Mouse (Mus musculus) cortical plate, adult 2 months (tissue): ENCODE measurements at regions not wholly inside any gene's neighbourhood (a gene's known extent, or its start where the extent isn't known, plus 50 kb on each side); places are given as distances from the start of the nearest gene placed in this dataset.

Experiments
- H3K27ac ChIP-seq: fragments of 200-500 bp; 2 replicates; pipeline ENCODE4 v1.5.1; 2012; ENCODE audit warnings: low read length, control low read depth, inconsistent platforms; ENCODE audit not compliant: insufficient read depth
- H3K4me1 ChIP-seq: fragments of 200-500 bp; 2 replicates; pipeline ENCODE4 v1.6.1; 2011; ENCODE audit warnings: low read length; ENCODE audit not compliant: control insufficient read depth, insufficient read depth
- H3K4me3 ChIP-seq: fragments of 200-500 bp; 2 replicates; pipeline ENCODE4 v1.5.1; 2011; ENCODE audit warnings: mild to moderate bottlenecking, low read length, control low read depth; ENCODE audit not compliant: insufficient read depth
- CTCF ChIP-seq: fragments of 200-500 bp; IDR thresholded peaks from 2 replicates; pipeline ENCODE4 v1.5.1; 2011; ENCODE audit warnings: mild to moderate bottlenecking, control low read depth, low read length; ENCODE audit not compliant: insufficient read depth; ENCODE audit errors: extremely low read depth
- POLR2A ChIP-seq: fragments of 200-500 bp; IDR thresholded peaks from 2 replicates; pipeline ENCODE4 v1.6.1; 2011; ENCODE audit warnings: mild to moderate bottlenecking, low read length, control low read depth; ENCODE audit not compliant: insufficient read depth; ENCODE audit errors: extremely low read depth

GRCm38 (mm10) chr7:71239207-71239606 lies 112.1 kb downstream of the Gm10295 start:
- Histone ChIP-seq H3K4me1 (no peaks in the 10 kb centered on the region), H3K27ac (no peak overlapping the region), H3K4me3 (no peak overlapping the region)
- TF ChIP-seq POLR2A (no peak), CTCF (no peak)

- no peaks in the 10 kb centered on the region for H3K4me1 ChIP-seq
- H3K27ac ChIP-seq, result no peak overlapping the region
- TF ChIP-seq POLR2A (no peak), CTCF (no peak)
- no peak overlapping the region for H3K4me3 ChIP-seq
Observed at GRCm38 (mm10) chr7:71236334-71236733, 115.0 kb downstream of the Gm10295 start.

DNA sequence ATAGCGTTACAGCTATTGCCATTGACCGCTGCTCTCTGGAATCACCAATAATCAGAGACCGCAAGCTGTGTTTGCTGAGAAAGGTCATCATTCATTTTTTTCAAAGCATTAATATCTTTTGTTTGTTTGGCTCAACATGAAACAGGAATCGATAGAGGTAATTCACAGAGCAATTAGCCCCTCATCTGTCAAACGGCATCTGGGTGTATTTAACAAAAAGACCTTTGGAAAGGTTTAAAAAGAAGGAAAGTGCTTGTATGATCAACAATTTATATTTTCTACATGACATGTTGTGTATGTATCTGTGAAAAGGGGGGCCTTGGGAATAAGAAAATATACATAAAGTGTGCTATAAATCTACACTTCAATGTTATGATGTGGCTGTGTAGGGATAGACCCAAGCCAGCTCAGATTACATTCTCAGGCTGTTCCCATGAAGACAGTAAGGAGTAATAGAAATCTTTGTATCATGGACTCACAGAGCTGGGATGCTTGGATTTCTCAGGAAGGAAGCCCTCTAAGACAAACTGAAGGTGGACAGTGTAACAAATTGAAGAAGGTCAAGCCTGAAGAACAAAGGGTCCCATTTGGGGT lies 117.0 kb downstream of the Gm10295 start:
- no peak overlapping the region for H3K27ac ChIP-seq
- H3K4me1 ChIP-seq, result no peaks in the 10 kb centered on the region
- no peak overlapping the region for H3K4me3 ChIP-seq
- TF ChIP-seq POLR2A, result no peak
- TF ChIP-seq CTCF, result no peak

DNA sequence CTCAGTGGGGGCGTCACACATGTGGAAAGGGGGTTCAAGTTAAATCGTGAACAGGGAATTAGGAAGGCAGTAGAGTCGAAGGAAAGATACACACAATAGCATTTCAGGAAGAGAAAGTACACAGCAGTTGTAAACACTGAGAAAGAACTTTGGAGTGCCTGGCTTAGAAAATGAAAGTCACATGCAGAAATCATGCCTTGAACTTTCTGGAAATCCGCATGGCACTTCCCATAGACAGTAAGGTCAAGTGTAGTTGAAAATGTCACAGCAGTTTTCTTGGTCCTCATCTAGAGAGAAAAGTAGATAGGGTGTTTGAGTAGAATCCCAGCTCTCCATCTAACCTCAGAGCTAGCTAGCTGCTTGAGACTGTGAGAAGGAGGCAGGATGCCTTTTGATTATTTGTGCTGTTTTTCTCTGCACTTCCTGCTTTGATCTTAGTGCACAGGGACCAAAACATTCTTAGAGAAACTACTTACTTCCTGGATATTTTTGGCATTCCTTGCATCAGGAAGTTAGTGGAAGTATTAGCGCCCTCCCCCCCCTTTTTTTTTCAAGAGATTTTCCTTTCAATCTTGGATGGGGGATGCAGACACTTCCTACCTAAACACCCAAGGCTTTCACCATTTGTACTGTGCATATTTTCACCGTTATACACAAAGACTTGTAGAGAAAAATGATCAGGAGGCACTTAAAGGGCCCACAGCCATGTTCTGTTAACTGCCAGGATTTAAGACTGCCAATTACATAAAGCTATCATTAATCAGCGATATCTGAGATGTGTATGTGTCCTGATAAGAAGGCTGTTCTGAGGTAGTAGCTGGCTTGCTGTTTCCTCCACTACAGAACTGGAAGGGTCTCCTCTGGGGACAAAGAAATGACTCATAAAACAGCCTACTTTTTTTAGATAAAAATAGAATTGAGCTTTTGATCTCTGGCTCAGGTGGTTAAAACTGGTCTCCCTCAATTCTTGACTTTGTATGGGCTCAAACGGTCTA lies 118.2 kb downstream of the Gm10295 start:
- Histone ChIP-seq H3K4me1 (no peaks in the 10 kb centered on the region), H3K4me3 (no peak overlapping the region), H3K27ac (no peak overlapping the region; the same call in 1 of the 2 replicates)
- TF ChIP-seq CTCF, result no peak
- no peak for TF ChIP-seq POLR2A

DNA sequence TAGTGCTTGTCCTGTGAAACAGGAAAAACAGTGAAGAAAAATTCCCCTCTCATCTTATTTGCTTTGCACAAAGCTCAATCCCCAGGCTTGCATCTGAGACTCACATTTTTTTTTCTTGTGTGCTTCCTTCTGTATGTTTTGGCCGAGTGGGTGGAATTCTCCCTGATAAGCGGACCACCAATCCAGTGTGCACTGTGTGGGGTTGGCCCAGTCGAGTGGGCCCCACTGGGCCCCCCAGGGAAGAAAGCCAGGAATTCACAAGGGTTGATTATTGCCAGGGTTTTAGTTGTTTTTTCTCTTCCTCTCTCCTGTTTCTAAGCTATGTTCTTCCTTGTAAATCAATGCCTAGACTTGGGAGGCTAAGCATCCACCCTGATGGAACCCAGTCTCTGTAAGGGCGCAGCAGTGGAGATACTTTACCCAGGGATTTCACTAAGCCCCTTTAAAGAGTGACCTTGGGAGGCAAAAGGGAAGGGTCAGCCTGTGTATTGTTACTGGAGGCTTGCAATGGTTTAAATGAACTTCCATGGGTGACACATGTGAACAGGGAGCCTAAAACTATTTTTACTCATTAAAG lies 120.3 kb downstream of the Gm10295 start:
- Histone ChIP-seq H3K27ac (no peak overlapping the region), H3K4me1 (no peaks in the 10 kb centered on the region), H3K4me3 (no peak overlapping the region)
- TF ChIP-seq CTCF, result no peak
- no peak for TF ChIP-seq POLR2A

- Histone ChIP-seq H3K4me1 (no peaks in the 10 kb centered on the region), H3K4me3 (no peak overlapping the region), H3K27ac (no peak overlapping the region)
- TF ChIP-seq POLR2A, result no peak
- no peak for TF ChIP-seq CTCF
Observed at GRCm38 (mm10) chr7:71229183-71229582, 122.1 kb downstream of the Gm10295 start.

DNA sequence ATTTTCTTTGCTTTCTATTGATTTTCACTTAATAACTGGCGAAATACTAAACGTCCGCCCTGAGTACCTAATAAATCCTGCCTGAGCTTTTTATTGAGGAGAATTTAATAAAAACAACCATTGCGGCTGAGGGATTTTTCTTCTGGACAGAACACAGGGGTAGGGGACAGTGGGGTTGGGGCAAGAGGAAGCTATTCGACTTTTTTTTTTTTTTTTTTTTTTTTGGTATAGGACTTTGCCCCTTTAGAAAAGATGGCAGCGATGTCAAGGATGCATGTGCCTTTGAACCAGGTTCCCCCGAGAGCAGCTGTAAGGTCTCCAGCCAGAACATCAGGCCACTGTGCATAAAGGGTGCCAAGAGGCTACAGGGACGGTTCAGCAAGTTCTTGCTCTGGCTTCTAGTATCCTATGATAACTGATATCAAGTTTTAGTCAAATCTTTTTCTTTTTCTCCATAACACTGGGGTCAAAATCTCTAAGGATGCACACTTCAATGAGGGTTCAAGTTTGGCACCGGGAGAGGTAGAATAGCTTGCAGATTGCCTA lies 126.9 kb downstream of the Gm10295 start:
- TF ChIP-seq POLR2A, result no peak
- no peak for TF ChIP-seq CTCF
- no peaks in the 10 kb centered on the region for H3K4me1 ChIP-seq
- H3K27ac ChIP-seq, result no peak overlapping the region
- no peak overlapping the region for H3K4me3 ChIP-seq

DNA sequence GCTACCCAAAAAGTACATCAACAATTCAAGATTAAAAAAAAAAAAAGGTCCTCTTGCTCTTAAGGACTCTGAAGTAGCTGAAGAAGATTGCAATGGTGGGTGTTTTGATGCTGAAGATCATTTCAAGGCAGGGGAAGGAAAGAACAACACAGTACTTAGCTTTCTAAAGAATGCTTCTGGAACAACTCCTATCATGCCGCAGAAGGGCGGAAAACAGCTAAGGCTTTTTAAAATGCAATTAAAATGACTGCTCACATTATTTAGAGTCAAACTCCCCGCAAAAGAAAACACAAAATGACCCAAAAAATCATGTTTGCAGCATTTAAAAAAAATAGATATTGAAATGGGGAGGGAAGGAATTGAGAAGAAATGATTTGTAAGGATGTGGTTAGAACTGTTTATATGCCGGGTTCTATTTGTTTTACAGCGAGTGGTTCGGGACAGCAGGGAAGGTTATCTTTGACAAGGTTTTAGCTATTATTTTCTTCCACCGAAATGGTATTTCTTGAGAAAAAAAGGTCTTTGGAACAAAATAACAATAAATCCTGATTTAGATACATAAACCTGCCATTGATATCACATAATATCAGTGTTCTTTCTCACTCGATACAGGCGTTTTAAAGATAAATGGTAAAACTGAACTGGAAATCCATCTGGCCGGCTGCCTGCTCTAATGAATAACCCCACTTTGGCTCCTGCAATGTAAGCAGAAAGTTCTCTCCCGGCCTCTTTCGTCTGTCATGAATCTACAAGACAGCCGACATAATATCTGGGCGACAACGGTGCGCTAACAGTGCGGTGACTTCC lies 127.6 kb downstream of the Gm10295 start:
- H3K4me1 ChIP-seq, result no peaks in the 10 kb centered on the region
- H3K4me3 ChIP-seq, result no peak overlapping the region
- TF ChIP-seq CTCF (no peak), POLR2A (no peak)
- H3K27ac ChIP-seq, result no peak overlapping the region

- TF ChIP-seq CTCF, result no peak
- no peak for TF ChIP-seq POLR2A
- Histone ChIP-seq H3K4me1 (no peaks in the 10 kb centered on the region), H3K27ac (no peak overlapping the region), H3K4me3 (no peak overlapping the region)
Observed at GRCm38 (mm10) chr7:71217344-71217743, 133.9 kb downstream of the Gm10295 start.
